Mouse (Mus musculus): ENCODE data around the gene Fgfbp1. TPM values are rescaled to one million over a fixed set of nuclear protein-coding genes. Genes with fewer than 3 reads are reported as not detected.

Fgfbp1 gene
- polyA plus RNA-seq, 1 experiment from 2014 or later, result 14.0 TPM

- Histone ChIP-seq H3K9me3 (no peaks in the 10 kb centered on the region), H3K27ac (no peak overlapping the region), H3K4me2 (no peak overlapping the region), H3K4me3 (no peak overlapping the region), H3K36me3 (no peaks in the 10 kb centered on the region), H3K4me1 (no peaks in the 10 kb centered on the region), H3K9ac (no peak overlapping the region), H3K27me3 (no peaks in the 10 kb centered on the region)
- WGBS, result 83% methylated on average over 2 of the region's 2 CpGs
- ATAC-seq (ENCODE audit: insufficient number of reproducible peaks, insufficient read depth, low FRiP score, low TSS enrichment, low read depth), result no peak
These were observed 10.4 kb downstream of the Fgfbp1 start for GRCm38 (mm10) chr5:43971156-43971555.

- H3K36me3 ChIP-seq, result no peaks in the 10 kb centered on the region
- H3K4me2 ChIP-seq, result no peak overlapping the region
- ATAC-seq (ENCODE audit: insufficient number of reproducible peaks, insufficient read depth, low FRiP score, low TSS enrichment, low read depth), result no peak
- no peak overlapping the region for H3K9ac ChIP-seq
- H3K27ac ChIP-seq, result no peak overlapping the region
- no peaks in the 10 kb centered on the region for H3K27me3 ChIP-seq
- H3K4me3 ChIP-seq, result no peak overlapping the region
- H3K9me3 ChIP-seq, result no peaks in the 10 kb centered on the region
- no peaks in the 10 kb centered on the region for H3K4me1 ChIP-seq
- 81% methylated on average over 2 of the region's 2 CpGs for WGBS
These were observed 11.0 kb downstream of the Fgfbp1 start for GRCm38 (mm10) chr5:43970532-43970931.

GRCm38 (mm10) chr5:43968634-43969033, 12.9 kb downstream of the Fgfbp1 start:
- Histone ChIP-seq H3K4me2 (no peak overlapping the region), H3K4me1 (no peaks in the 10 kb centered on the region), H3K27ac (no peak overlapping the region), H3K27me3 (no peaks in the 10 kb centered on the region), H3K4me3 (no peak overlapping the region), H3K9ac (no peak overlapping the region), H3K36me3 (no peaks in the 10 kb centered on the region), H3K9me3 (no peaks in the 10 kb centered on the region)
- no peak for ATAC-seq (ENCODE audit: insufficient number of reproducible peaks, insufficient read depth, low FRiP score, low TSS enrichment, low read depth)
- 67% methylated on average over 2 of the region's 2 CpGs for WGBS

- no peak overlapping the region for H3K9ac ChIP-seq
- no peaks in the 10 kb centered on the region for H3K36me3 ChIP-seq
- ATAC-seq (ENCODE audit: insufficient number of reproducible peaks, insufficient read depth, low FRiP score, low TSS enrichment, low read depth), result no peak
- WGBS, result 93% methylated on average over 3 of the region's 3 CpGs
- no peaks in the 10 kb centered on the region for H3K9me3 ChIP-seq
- H3K4me3 ChIP-seq, result no peak overlapping the region
- no peaks in the 10 kb centered on the region for H3K4me1 ChIP-seq
- no peak overlapping the region for H3K4me2 ChIP-seq
- H3K27ac ChIP-seq, result no peak overlapping the region
- H3K27me3 ChIP-seq, result no peaks in the 10 kb centered on the region
These were observed 20.5 kb downstream of the Fgfbp1 start for GRCm38 (mm10) chr5:43961056-43961455.

- H3K9ac ChIP-seq, result no peak overlapping the region
- H3K9me3 ChIP-seq, result no peaks in the 10 kb centered on the region
- ATAC-seq (ENCODE audit: insufficient number of reproducible peaks, insufficient read depth, low FRiP score, low TSS enrichment, low read depth), result no peak
- H3K4me3 ChIP-seq, result no peak overlapping the region
- H3K36me3 ChIP-seq, result no peaks in the 10 kb centered on the region
- no peak overlapping the region for H3K4me2 ChIP-seq
- no peak overlapping the region for H3K27ac ChIP-seq
- WGBS, result 79% methylated on average over 3 of the region's 3 CpGs
- no peaks in the 10 kb centered on the region for H3K27me3 ChIP-seq
- H3K4me1 ChIP-seq, result no peaks in the 10 kb centered on the region
These were observed 21.6 kb downstream of the Fgfbp1 start for GRCm38 (mm10) chr5:43959884-43960440.

GRCm38 (mm10) chr5:43953241-43953640, 28.3 kb downstream of the Fgfbp1 start:
- ATAC-seq (ENCODE audit: insufficient number of reproducible peaks, insufficient read depth, low FRiP score, low TSS enrichment, low read depth), result no peak
- Histone ChIP-seq H3K4me3 (no peak overlapping the region), H3K4me1 (peaks cover 7% of the 10 kb centered on the region), H3K9me3 (no peaks in the 10 kb centered on the region), H3K27ac (no peak overlapping the region), H3K36me3 (no peaks in the 10 kb centered on the region), H3K4me2 (no peak overlapping the region), H3K27me3 (no peaks in the 10 kb centered on the region), H3K9ac (no peak overlapping the region)
- 55% methylated on average over 1 of the region's 1 CpGs for WGBS

GRCm38 (mm10) chr5:43948748-43949275, 32.8 kb downstream of the Fgfbp1 start:
- 6% methylated on average over 8 of the region's 8 CpGs for WGBS
- Histone ChIP-seq H3K36me3 (no peaks in the 10 kb centered on the region), H3K4me1 (peaks cover 15% of the 10 kb centered on the region), H3K9me3 (no peaks in the 10 kb centered on the region), H3K4me3 (peak overlapping the region; percentile 35), H3K27me3 (0 out of 2 replicates have a peak, but pooled peaks cover 4% of the 10 kb centered on the region), H3K27ac (peak overlapping the region; percentile 56), H3K9ac (no peak overlapping the region), H3K4me2 (peak overlapping the region; percentile 65)
- ATAC-seq (ENCODE audit: insufficient number of reproducible peaks, insufficient read depth, low FRiP score, low TSS enrichment, low read depth), result no peak

- WGBS, result 1% methylated on average over 27 of the region's 27 CpGs
- peak; percentile 87 for ATAC-seq (ENCODE audit: insufficient number of reproducible peaks, insufficient read depth, low FRiP score, low TSS enrichment, low read depth)
- no peaks in the 10 kb centered on the region for H3K9me3 ChIP-seq
- no peak overlapping the region for H3K9ac ChIP-seq
- peak overlapping the region; percentile 35 for H3K4me3 ChIP-seq
- H3K27me3 ChIP-seq, result 0 out of 2 replicates have a peak, but pooled peaks cover 4% of the 10 kb centered on the region
- H3K4me1 ChIP-seq, result peaks cover 15% of the 10 kb centered on the region
- peak overlapping the region; percentile 65 for H3K4me2 ChIP-seq
- H3K36me3 ChIP-seq, result no peaks in the 10 kb centered on the region
- peak overlapping the region; percentile 24; the same call in 1 of the 2 replicates for H3K27ac ChIP-seq
These were observed 33.4 kb downstream of the Fgfbp1 start for GRCm38 (mm10) chr5:43948111-43948743.

GRCm38 (mm10) chr5:43947330-43947977, 34.1 kb downstream of the Fgfbp1 start:
- no peaks in the 10 kb centered on the region for H3K36me3 ChIP-seq
- H3K4me2 ChIP-seq, result peak overlapping the region; percentile 65
- H3K27me3 ChIP-seq, result 0 out of 2 replicates have a peak, but pooled peaks cover 4% of the 10 kb centered on the region
- WGBS, result 21% methylated on average over 9 of the region's 9 CpGs
- no peaks in the 10 kb centered on the region for H3K9me3 ChIP-seq
- H3K27ac ChIP-seq, result no peak overlapping the region
- ATAC-seq (ENCODE audit: insufficient number of reproducible peaks, insufficient read depth, low FRiP score, low TSS enrichment, low read depth), result no peak
- no peak overlapping the region for H3K9ac ChIP-seq
- H3K4me1 ChIP-seq, result peaks cover 15% of the 10 kb centered on the region
- H3K4me3 ChIP-seq, result peak overlapping the region; percentile 35; the same call in 1 of the 2 replicates

GRCm38 (mm10) chr5:43933269-43933668, 48.3 kb downstream of the Fgfbp1 start:
- H3K9ac ChIP-seq, result no peak overlapping the region
- no peak for ATAC-seq (ENCODE audit: insufficient number of reproducible peaks, insufficient read depth, low FRiP score, low TSS enrichment, low read depth)
- 41% methylated on average over 2 of the region's 2 CpGs for WGBS

More at GRCm38 (mm10) chr5:43933269-43933668, 48.3 kb downstream of the Fgfbp1 start:
- no peak overlapping the region for H3K4me3 ChIP-seq
- no peaks in the 10 kb centered on the region for H3K4me1 ChIP-seq
- no peak overlapping the region for H3K4me2 ChIP-seq
- H3K9me3 ChIP-seq, result no peaks in the 10 kb centered on the region
- H3K27me3 ChIP-seq, result no peaks in the 10 kb centered on the region
- H3K36me3 ChIP-seq, result no peaks in the 10 kb centered on the region
- no peak overlapping the region for H3K27ac ChIP-seq
